Mouse (Mus musculus) embryo, embryonic 10.5 days (tissue): Measurements from ENCODE around the gene Sys1.
A peak's percentile ranks its signal among the peaks of the same experiment; 100 is the strongest.

Source experiments
- DNase-seq: peaks from one replicate; pipeline ENCODE4 v3.0.0-alpha.2; 2015; ENCODE audit warnings: low spot score

Gene Sys1

DNA sequence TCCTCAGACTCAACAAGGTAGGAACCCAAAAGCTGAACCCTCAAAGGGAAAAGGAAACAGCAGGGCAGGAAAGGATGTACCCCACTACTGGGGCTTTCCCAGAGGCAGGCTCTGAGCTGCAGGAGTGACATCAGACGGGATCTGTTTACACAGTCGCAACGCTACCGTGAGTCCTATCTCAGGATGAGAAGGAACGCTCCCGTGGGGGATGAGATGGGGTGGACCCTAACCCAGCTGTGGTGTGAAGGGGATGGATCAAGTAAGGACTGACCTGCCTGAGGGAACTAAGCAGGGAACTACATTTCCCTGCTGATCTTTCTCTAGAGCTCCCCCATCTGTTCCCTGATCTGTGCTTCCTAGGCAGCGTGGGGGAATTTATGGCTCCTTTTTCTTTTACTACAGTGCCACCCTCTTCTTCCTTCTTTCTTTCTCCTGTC lies at the start of gene Sys1:
Gene Sys1 (plus strand): TSS at position 101 of the 437 bp plus-strand sequence.
- DNase-seq, result peak; percentile 59

DNA sequence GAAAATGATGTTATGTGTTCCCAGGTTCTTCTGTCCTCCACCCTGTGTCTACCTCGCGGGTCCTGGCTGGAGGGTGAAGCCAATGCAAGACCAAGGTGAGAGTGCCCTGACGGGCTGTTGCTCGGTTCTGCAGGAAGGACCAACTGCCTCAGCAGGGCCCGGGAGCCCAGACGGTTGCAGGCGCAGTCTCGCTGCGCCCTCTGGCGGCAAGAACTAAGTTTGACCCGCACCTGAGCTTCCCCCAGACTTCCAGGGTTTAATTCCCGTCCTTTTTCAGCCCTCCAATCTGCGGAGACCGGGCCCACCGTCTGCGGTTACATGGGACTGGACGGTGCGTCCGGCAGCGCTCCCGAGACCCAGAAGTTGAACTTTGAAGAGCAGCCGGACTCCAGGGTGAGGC lies 49.1 kb upstream of the Sys1 start:
- peak; percentile 85 for DNase-seq

DNA sequence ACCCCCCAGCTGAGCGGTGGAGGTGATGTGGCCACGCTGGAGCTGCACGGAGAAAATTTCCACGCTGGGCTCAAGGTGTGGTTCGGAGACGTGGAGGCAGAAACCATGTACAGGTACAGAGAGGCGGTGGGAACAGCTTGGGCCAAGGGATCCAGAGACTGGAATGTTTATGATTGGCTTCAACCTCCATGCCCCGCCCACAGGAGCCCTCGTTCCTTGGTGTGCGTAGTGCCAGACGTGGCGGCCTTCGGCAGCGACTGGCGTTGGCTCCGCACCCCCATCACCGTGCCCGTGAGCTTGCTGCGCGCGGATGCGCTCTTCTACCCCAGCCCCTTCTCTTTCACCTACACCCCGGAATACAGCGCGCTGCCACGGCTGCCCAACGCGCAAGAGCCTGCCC lies 42.6 kb upstream of the Sys1 start:
- no peak for DNase-seq

DNA sequence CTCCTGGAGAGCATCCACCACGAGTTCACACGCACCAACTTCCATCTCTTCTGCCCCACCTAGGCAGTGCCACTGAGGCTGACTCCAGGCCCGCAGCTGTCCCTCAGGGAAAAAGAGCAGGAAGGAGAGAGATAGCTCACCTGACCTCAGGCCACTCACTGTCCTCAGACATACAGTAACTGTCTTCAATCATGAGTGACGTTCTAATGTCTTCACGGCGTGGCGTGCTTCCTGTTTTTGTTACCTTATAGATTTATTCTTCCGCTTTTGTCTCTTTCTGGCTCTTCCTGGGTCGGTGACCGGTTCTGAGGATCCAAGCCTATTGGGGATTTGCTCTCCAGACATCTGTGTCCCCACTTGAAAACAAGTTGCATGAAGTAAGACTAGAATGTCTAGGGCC lies 42.2 kb upstream of the Sys1 start:
- DNase-seq, result no peak

DNA sequence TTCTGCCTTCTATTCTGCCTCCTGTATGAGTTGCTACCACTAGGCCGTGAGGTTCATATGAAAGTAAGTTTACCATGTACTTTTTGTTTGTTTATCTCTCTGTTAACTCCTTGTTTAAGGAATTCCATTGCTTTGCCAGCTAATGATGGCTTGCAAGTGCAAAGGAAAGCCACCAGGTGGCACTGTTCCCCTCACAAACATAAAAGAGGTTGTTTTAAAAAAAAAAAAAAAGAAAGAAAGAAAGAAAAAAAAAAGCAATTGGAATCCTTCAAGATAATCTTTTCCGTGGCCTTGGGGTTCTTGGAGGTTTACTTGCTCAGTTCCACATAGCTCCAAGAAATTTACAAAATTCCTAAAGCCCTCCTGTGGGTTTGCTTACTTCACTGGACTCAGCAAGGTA lies 39.6 kb upstream of the Sys1 start:
- peak; percentile 68 for DNase-seq

DNA sequence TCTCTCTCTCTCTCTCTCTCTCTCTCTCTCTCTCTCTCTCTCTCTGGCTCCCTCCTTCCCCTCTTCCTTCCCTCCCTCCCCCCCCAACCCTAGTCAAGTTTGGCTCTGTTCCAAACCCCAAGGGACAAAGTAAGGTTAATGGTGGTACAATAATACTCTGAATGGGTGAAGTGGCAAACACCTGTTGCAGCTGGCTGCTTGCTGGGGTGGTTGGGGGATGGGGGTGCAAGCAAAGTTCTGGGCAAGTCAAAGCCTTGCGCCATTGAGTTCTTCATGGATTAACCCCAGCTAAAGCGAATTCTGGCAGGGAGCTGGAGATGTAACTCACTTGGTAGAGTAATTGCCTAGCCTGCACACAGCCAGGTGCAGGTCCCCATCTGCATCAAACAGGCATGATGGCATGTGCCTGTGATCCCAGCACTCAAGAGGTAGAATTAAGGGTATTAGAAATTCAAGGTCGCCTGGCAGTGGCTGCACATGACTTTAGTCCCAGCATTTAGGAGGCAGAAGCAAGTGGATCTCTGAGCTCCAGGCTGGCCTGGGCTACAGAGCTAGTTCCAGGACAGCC lies 38.4 kb upstream of the Sys1 start:
- DNase-seq, result no peak

DNA sequence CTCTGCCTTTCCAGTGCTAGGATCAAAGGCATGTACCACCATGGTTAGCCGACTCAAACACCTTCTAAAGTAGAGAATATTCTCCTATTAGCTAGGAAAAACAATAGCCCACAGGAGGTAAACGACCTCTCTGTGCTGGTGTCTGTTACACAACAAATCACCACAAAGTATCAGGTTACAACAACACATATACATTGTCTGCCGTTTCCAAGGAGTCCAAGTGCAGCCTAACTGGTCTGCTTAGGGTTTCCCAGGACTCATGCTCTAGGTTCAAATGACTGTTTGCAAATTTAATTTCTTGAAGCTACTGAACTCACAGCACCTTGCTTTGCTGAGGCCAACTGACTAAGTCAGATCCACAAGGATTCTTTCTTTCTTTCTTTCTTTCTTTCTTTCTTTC lies 37.3 kb upstream of the Sys1 start:
- DNase-seq, result no peak

DNA sequence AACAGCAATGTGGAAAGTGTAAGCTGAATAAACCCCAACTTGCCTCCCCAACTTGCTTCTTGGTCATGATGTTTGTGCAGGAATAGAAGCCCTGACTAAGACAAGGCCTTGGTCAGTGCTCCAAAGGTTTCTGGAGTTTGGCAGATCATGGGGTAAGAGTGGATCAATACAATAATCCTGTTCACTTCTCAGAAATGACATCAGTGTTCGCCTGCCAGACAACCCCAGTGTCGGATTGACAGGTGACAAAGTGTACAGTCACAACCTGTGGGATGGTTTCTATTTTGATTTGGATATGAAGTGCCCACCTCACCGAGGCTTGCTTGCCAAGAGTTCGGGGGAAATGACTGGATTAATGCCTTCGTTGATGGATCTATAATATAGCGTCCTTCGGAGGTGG lies 35.5 kb upstream of the Sys1 start:
- no peak for DNase-seq

DNA sequence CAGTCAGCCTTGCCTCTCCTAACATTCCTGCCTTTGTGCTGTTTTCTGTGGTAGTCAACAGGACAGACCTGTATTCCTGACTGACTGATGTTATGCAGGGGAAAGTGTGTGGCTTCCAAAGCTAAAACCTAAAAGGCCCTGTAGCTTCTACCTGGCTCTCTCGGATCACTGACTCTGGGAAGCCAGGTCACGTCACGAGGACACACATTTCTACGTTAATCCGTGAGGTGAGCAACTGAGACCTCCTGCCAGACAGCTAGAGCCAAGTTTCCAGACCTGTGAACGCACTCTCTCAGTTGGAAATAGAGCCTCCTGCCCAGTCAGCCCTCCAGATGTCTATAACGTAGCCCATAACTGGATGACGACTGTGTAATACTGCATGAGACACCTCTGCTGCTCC lies 34.8 kb upstream of the Sys1 start:
- DNase-seq, result no peak

DNA sequence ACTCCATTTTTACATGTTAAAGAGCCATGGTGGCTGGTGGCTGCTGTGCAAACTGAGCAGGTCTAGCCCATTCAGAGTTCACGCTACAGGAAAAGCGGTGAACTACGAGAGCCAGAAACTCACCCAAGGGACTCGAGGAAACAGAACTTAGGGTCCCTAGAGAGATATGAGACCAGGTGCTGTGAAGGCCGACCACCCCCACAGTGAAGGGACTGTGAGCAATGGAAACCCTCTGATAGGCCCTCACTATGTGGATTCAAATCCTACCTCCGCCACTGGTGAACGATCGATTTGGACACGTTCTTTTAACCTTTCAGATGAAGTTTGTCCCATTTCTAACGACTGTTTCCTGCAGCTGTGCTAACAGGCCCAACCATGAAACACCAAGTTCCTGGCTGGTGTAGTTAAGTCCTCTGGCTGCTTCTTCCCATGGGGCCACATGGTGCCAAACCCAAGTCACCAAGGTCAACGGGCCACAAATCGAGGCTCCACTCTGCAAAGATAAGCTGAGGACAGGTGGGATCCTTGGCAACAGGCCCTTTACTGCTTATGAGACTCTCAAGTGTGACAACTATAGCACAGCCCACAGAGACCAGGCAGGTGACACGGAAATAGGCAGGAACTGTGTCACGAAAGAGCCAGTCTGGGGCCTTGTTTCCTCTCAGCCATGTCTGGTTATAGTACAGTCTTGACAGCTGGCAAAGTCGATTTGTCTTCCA lies 33.9 kb upstream of the Sys1 start:
- DNase-seq, result no peak

DNA sequence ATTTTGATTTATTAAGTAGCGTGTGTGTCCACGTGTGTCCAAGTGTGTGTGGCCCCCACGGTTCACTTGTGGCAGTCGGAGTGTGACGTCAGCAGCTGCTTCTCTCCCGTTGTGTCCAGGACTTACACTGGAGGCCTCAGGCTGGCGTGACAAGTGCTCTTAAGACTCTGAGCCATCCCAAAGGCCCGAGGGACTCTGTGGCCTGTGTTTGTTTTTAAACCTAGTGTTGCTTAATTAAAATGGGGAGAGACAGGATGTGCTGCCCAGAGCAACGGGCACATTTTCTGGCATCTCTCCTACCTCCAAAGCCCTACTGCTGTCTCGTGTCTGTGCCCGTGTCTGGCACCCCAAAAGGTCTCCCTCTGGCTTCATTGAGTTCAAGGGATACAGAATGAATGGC lies 33.3 kb upstream of the Sys1 start:
- no peak for DNase-seq

DNA sequence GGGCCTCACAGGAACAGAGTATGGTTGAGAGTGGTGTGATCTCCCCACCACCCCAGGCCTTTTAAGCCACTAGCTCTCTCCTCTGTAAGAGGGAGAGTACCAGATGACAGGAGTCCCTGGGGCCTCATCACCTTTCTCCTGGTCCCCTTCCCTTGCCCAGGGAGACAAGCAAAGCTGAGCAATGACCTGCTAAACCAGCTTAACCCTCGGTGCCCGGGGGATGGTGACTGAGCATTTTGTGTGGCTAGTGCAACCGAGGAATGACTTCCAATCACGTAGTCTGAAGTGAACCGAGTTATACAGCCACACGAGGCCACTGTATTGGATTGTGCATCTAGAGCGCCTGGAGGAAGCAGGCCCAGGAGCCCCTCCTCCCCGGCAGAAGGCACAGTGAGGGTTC lies 32.4 kb upstream of the Sys1 start:
- no peak for DNase-seq

DNA sequence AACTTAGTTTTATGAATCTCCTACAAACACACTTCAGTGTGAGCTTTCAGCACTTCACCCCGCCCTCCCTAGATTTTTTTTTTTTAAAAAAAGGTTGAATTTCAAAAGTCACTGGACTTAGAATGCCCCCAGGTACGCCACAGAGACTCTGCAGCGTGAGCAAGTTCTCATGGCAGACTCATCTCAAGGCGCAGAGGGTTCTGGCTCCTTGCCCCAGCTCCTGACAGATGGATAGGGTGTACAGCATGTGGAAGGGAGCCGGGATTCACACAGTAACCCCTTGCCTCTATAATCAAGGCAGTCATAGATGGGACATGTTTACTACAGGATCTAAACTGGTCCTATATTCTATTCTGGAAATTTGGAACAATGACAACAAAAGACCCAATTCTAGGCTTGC lies 31.4 kb upstream of the Sys1 start:
- no peak for DNase-seq

DNA sequence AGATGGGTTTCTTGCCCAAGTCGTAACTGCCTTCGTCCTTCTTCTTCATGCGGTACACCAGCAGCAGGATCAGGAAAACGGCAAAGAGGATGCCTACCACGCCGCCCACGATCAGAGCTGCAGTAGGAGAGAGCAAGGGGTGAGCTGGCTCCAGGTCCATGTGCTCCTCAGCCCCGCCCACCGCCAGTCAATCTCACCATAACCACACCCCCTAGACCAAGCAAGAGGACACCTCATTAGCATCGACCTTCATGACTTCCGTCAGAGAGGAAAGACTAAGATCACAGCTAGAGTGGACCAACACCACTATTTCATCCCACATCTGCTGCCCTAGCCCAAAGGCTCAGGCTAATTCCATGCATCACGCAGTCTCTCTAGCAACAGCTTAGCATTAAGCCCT lies 30.6 kb upstream of the Sys1 start:
- peak; percentile 50 for DNase-seq

DNA sequence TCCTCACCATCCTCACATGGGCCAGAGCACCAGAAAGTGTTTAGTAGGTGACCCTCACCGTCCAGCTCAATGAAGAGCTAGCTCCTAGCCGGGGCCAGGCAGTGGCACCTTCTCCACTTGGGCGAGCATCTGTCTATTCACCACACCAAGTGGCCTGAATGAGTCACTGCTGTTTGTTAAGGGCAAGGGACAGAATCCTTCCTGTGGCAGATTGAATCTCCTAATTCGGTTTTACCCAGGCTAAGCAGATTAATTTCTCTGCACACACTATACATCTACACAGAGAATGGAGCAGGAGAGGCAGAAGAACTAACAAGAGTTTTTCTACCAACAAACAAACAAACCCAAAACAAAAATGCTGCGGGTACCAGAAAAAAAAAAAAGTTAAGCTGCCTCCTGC lies 29.8 kb upstream of the Sys1 start:
- DNase-seq, result no peak

DNA sequence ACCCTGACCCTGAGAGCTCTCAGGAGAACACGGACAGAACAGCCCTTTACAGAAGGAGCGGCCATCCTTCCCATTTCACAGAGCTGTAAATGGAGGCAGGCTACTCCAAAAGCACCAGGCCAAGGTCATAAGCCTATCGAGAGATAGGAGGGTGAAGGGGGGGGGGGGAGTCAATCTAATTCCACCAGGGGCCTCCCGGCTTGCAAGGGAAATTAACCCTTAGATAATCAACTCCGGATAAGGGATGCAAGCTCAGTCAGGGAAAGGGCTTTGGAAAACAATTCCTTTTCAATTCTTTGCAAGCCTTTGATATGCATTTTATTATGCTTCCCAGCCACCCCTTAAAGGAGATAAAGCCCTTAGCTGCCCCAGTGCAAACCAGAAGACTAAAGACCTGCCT lies 28.3 kb upstream of the Sys1 start:
- no peak for DNase-seq

DNA sequence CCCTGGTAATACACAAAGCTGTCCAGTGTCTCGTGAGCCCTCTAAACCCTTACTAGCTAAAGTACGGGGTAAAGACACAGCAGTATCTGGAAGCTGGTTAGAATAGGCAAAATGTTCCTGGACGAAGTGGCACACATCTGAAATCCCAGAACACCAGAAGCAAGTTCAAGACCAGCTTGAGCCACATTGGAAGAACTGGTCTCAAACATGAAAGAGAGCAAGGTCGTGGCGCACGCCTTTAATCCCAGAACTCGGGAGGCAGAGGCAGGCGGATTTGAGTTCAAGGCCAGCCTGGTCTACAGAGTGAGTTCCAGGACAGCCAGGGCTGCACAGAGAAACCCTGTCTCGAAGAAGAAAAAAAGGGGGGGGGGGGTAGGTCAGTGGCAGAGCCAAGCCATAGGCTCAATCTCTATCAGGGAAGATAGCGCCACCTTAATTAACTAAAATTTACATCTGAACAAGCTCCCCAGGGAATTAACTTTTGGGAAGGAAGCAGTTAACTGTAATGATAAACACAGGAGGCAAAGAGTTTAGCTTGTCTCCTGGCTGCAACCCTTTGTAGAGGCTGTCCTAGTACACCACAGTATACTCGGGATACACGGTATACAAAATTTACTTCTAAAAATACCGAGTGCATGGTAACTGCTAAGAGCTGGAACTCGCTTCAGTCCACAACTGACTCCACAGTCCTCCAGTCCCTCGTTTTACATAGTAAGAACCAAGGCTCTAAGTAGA lies 26.7 kb upstream of the Sys1 start:
- DNase-seq, result no peak

DNA sequence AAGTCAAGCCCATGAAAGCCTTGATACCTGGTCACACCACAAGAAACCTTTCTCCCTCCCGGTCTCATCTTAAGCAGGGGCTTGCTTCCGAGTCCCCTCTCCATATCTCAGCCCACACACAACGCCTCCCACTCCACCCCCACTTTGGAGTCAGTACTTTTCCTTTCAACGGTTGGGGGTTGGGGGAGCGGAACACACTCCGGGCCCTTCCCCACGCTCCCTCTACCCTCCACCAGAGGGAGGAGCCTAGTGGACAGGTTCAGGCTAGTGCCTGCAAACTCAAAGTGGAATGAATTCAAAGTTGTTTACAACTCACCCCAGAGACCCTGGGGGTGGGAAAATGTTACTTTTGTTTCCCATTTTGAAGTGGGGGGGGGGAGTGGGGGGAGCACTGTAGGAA lies 26.1 kb upstream of the Sys1 start:
- DNase-seq, result peak; percentile 44

DNA sequence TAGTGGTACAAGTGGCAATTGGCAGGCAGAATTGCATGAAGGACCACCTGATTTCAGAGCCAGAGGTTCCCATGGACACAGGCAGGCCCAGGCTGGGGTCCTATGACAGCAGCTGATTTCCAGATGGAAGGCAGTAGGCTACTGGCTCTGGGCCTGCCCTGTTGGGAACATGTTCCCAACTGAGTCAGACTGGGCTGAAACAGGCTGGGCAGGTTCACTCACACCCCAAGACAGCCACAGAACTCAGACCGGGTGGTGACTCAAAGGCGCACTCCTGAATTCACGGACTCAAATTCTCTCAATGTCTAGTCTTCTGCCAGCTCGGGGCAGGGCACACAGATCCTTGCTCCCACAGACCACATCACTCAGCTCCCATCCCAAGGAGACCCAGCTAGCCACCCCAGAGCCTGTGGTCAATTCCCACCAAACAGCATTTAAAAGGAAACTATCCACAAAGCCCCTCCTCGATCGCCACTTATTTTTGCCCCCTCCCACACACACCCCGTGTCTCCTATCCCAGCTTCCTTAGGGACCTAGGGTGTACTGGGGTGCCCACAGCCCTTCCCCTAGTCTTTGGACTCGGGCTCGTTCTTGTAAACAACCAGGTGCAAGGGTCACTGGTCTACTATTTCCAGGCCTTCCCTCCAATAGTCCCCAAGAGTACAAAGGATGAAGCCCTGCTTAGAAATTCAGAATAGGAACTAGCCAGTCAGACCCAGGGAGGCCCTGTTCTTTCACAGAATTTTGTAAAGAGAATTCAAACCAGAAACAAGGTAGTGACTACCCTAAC lies 24.9 kb upstream of the Sys1 start:
- no peak for DNase-seq

DNA sequence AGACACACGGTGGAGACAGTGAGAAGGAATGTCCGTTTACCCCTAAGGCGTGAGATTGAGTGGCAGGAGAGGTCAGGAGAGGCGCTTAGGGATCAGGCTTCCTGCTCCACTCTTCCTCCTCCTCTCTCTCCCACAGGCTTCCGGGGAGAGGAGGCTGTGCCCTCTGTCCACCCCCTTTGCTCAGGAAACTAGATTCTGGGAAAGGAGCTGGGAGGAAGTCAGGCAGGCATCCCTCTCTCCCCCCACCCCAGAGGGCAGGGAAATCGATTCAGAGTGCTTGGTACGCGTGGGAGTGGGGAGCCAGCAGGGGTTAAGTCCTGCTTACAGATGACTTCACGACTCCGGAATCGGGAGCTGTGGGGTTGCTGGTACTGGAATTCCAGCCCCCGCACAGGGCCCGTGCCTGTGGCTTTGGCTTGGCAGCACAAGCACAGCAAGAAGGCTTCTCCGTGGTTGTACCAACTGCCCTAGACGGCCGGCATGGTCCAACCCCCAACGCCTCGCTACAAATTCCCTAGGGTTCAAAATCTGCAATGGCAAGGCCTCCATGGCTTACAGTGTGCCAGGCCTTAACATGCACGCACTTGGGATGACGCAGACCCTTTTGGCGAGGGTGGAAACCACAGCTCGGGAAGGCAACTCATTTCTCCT lies 24.1 kb upstream of the Sys1 start:
- no peak for DNase-seq

DNA sequence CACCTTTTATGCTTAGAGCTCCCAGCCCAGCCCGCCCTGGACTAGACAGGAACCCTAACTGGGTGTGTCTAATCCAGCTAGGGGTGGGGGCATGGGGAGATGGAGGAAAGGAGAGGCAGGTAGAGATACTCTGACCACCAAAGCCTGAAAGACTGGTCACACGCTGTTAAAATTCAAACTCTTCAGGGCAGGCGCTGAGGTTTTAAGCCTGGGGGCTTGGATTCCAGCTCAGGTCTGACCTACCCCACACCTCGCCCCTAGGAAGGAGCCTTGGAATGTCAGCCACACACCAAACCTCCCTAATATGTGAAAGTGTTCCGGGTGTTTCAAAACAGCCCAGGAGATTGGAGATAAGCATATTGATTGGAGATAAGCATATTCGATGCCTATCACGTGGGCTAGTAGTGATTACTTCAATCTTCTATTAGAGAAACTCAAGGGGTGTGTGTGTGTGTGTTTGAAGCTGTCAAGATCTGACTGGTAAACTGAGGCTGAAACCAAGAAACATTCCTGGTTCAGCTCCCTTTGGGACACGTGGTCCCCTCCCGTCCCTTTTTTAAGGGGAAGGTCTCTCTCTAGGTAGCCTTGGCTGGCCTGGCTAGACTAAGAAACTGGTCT lies 23.4 kb upstream of the Sys1 start:
- no peak for DNase-seq

DNA sequence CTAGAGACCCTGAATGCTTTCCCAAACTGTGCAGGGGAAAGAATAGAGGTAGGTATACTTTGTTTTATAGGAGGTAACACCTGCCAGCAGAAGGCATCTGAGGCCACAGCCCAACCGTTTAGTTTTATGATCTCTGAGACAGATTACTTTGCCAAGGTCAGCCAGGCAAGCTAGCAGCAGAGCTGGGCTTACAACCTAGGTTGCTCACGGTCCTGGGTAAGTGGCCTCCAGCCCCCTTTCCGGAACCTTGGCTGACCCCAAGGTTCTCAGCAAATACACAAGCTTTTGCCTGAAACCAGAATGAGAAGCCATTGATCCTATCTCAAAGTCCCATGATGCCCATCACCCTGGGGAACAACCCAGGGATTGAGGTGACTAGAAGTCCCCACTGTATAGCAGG lies 22.1 kb upstream of the Sys1 start:
- DNase-seq, result no peak
